Mouse (Mus musculus) Patski (cell line): ENCODE results near the gene Abcg5. TPM values are rescaled to one million over a fixed set of nuclear protein-coding genes. Genes with fewer than 3 reads are reported as not detected.

ENCODE experiments used
- ATAC-seq: fragments of 100-300 bp; one replicate; pipeline ENCODE4 v1.8.0; 2021
- CTCF ChIA-PET: fragments of 350-600 bp; sonication (Branson Sonifier 250); formaldehyde crosslinking; loops from one replicate; lab custom pipeline; 2022; ENCODE audit warnings: inconsistent platforms; lab: Charles Lee
- POLR2A ChIA-PET: fragments of 350-600 bp; sonication (Branson Sonifier 250); formaldehyde crosslinking; loops from one replicate; lab custom pipeline; 2022; ENCODE audit warnings: antibody characterized with exemption, inconsistent platforms; lab: Charles Lee
- DNase-seq: peaks from one replicate; pipeline ENCODE4 v3.0.0-alpha.2; 2011; ENCODE audit warnings: low read depth, low spot score
- H3K27me3 ChIP-seq: fragments of 371-371 bp; one replicate; pipeline ENCODE4 v1.5.1; 2021
- CTCF ChIP-seq: fragments of 100-300 bp; IDR thresholded peaks from one replicate; pipeline ENCODE4 v1.5.1; 2021
- in situ Hi-C: fragments of 300-500 bp; cut with MboI; formaldehyde crosslinking; loops from 3 replicates; pipeline ENCODE4 v1.11.1; 2018; ENCODE audit warnings: low pct_unique_long_range_greater_than_20kb, mixed read lengths
- polyA plus RNA-seq: library from polyadenylated mRNA; unstranded; gene quantifications from one replicate; pipeline ENCODE4 v1.2.3, GENCODE M21; 2021

Gene Abcg5
- polyA plus RNA-seq, 1 experiment from 2014 or later = not detected

- DNase-seq (no peak), ATAC-seq (no peak)
- ChIA-PET POLR2A (no interaction called here), CTCF (no interaction called here)
- in situ Hi-C loops = no loop called here
- no peak for TF ChIP-seq CTCF
- H3K27me3 ChIP-seq = no peaks in the 10 kb centered on the region
These were observed 17.8 kb downstream of the Abcg5 start for GRCm38 (mm10) chr17:84665053-84665452.

- no peak for TF ChIP-seq CTCF
- ChIA-PET CTCF (interaction anchor here (1.2 kb wide), 1 partner anchor 60 kb away, joined by 4 read pairs; no protein-coding TSS in a partner anchor), POLR2A (no interaction called here)
- H3K27me3 ChIP-seq = no peaks in the 10 kb centered on the region
- no peak for ATAC-seq
- no peak for DNase-seq
- in situ Hi-C loops = no loop called here
These were observed 23.9 kb downstream of the Abcg5 start for GRCm38 (mm10) chr17:84658951-84659350.

- no peak for DNase-seq
- in situ Hi-C loops = no loop called here
- no peaks in the 10 kb centered on the region for H3K27me3 ChIP-seq
- ChIA-PET CTCF (interaction anchor here (0.9 to 1.9 kb wide), 3 partner anchors 11 to 23 kb away, joined by 3 to 6 read pairs (median 3); no protein-coding TSS in a partner anchor), POLR2A (no interaction called here)
- ATAC-seq = no peak
- TF ChIP-seq CTCF = no peak
These were observed 24.6 kb downstream of the Abcg5 start for GRCm38 (mm10) chr17:84658195-84658594.

- no peak for TF ChIP-seq CTCF
- ATAC-seq (no peak), DNase-seq (no peak)
- ChIA-PET POLR2A (no interaction called here), CTCF (interaction anchor here (0.9 to 1.9 kb wide), 3 partner anchors 11 to 23 kb away, joined by 3 to 6 read pairs (median 3); no protein-coding TSS in a partner anchor)
- in situ Hi-C loops = no loop called here
- H3K27me3 ChIP-seq = no peaks in the 10 kb centered on the region
These were observed 25.0 kb downstream of the Abcg5 start for GRCm38 (mm10) chr17:84657782-84658181.

GRCm38 (mm10) chr17:84657422-84657732 lies 25.4 kb downstream of the Abcg5 start:
- no peak for TF ChIP-seq CTCF
- CTCF ChIA-PET = interaction anchor here (1.1 to 1.9 kb wide), 2 partner anchors 15 to 23 kb away, joined by 3 to 6 read pairs; no protein-coding TSS in a partner anchor
- POLR2A ChIA-PET = no interaction called here
- ATAC-seq = no peak
- H3K27me3 ChIP-seq = no peaks in the 10 kb centered on the region
- in situ Hi-C loops = no loop called here
- no peak for DNase-seq

- no peak for TF ChIP-seq CTCF
- ATAC-seq (no peak), DNase-seq (no peak)
- in situ Hi-C loops = no loop called here
- H3K27me3 ChIP-seq = no peaks in the 10 kb centered on the region
- ChIA-PET POLR2A (no interaction called here), CTCF (interaction anchor here (1.1 to 1.9 kb wide), 2 partner anchors 15 to 24 kb away, joined by 3 to 6 read pairs; no protein-coding TSS in a partner anchor)
These were observed 26.0 kb downstream of the Abcg5 start for GRCm38 (mm10) chr17:84656653-84657421.

GRCm38 (mm10) chr17:84656205-84656604 lies 26.6 kb downstream of the Abcg5 start:
- ATAC-seq (no peak), DNase-seq (no peak)
- CTCF ChIA-PET = no interaction called here
- H3K27me3 ChIP-seq = no peaks in the 10 kb centered on the region
- POLR2A ChIA-PET = no interaction called here
- in situ Hi-C loops = no loop called here
- TF ChIP-seq CTCF = no peak

- no peak for TF ChIP-seq CTCF
- CTCF ChIA-PET = interaction anchor here (2.1 kb wide), 1 partner anchor 11 kb away, joined by 11 read pairs; no protein-coding TSS in a partner anchor
- ATAC-seq (no peak), DNase-seq (no peak)
- in situ Hi-C loops = no loop called here
- H3K27me3 ChIP-seq = no peaks in the 10 kb centered on the region
- POLR2A ChIA-PET = no interaction called here
These were observed 29.3 kb downstream of the Abcg5 start for GRCm38 (mm10) chr17:84653544-84653943.

- ATAC-seq = no peak
These were observed 32.4 kb downstream of the Abcg5 start for GRCm38 (mm10) chr17:84650302-84651017.

GRCm38 (mm10) chr17:84647630-84648029 lies 35.2 kb downstream of the Abcg5 start:
- no peak for TF ChIP-seq CTCF
- no peak for DNase-seq
- in situ Hi-C loops = no loop called here
- POLR2A ChIA-PET = no interaction called here
- no peak for ATAC-seq
- CTCF ChIA-PET = interaction anchor here (1.0 to 1.2 kb wide), 3 partner anchors 10 to 48 kb away, joined by 3 read pairs; no protein-coding TSS in a partner anchor
- no peaks in the 10 kb centered on the region for H3K27me3 ChIP-seq

More at GRCm38 (mm10) chr17:84650302-84651017, 32.4 kb downstream of the Abcg5 start:
- no peak for DNase-seq
- H3K27me3 ChIP-seq = no peaks in the 10 kb centered on the region
- in situ Hi-C loops = no loop called here
- ChIA-PET POLR2A (no interaction called here), CTCF (interaction anchor here (1.6 kb wide), 1 partner anchor 8 kb away, joined by 8 read pairs; no protein-coding TSS in a partner anchor)
- no peak for TF ChIP-seq CTCF

- no peaks in the 10 kb centered on the region for H3K27me3 ChIP-seq
- in situ Hi-C loops = no loop called here
- TF ChIP-seq CTCF = no peak
- DNase-seq (no peak), ATAC-seq (no peak)
- CTCF ChIA-PET = interaction anchor here (1.0 to 1.2 kb wide), 3 partner anchors 8 to 50 kb away, joined by 3 read pairs; no protein-coding TSS in a partner anchor
- POLR2A ChIA-PET = no interaction called here
These were observed 36.3 kb downstream of the Abcg5 start for GRCm38 (mm10) chr17:84646477-84646876.
